Mouse (Mus musculus) stomach, postnatal 0 days (tissue): ENCODE data around the gene Jkamp.

Experiments
- CTCF ChIP-seq: IDR thresholded peaks from 2 replicates; pipeline ENCODE4 v1.5.1; 2016; ENCODE audit warnings: antibody characterized with exemption, low read depth, mild to moderate bottlenecking, moderate library complexity
- EP300 ChIP-seq: optimal IDR thresholded peaks from 2 replicates; pipeline ENCODE3; 2016; ENCODE audit warnings: antibody characterized with exemption

- TF ChIP-seq CTCF: no peak
- no peak for TF ChIP-seq EP300
Measured at GRCm38 (mm10) chr12:72096966-72097365, 11.6 kb downstream of the Jkamp start.
